Mouse (Mus musculus) lung, postnatal 14 days (tissue): ENCODE measurements around the gene Neurog1.

ENCODE experiments used
- DNase-seq: peaks from one replicate; pipeline ENCODE4 v3.0.0; 2021

The Neurog1 gene

DNA sequence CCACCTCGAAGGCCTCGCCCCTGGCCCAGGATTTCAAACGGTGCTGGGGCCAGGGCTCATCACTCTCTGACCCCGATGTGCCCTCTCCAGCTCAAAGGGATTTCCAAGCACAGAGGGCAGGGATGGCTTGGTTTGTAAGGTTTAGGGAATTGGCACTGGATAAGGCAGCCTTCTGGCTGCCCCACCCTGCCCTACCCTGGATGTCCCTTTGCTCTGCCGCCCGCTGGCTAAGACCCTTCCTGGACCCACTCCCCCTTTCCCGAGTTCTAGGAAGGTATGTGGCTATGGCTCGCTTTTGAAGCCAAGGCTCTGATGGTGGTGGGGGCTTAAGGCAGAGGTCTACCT lies 42.9 kb downstream of the Neurog1 start:
- DNase-seq: no peak

DNA sequence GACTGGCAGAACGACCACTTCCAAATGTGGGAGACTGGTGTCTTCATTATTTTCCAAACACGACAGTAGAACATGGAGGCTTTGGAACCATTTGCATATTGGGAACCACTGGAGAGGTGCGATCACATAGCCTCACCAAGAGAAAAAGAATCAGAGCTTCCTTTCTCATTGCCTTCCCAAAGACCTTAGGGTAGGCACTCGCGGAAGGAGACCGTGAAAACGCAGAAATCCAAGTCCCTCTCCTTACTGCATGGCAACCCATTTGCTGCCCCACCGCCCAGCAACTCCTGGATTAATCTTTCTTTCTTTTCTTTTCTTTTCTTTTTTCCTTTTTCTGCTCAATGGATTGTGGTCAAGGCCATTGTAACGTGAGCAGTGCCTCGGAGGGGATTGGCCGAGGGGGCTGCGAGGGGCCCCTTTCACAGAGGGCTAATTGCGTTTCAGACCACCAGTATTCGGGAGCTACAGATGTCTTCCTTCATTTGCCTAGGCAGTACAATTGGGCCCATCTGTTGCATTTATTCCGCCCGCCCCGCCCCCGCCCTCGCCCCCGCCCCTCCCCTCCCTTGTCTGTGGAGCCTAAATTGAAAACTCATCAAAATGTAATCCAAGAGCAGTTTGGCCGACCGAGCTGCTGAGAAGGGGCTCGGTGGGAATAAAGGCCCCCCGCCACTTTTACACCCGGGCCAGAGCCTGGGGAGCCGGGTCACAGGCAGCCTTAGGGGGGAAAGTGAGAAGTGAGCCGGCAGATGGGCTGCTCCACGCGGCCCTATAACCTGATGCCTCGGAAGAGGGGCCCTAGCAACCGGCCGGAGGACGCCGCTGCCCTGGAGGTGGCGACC lies 43.5 kb downstream of the Neurog1 start:
- DNase-seq: no peak
